Mouse (Mus musculus) myocyte (in vitro differentiated cells): ENCODE data around the gene Ccdc154.

Experiments
- MAX ChIP-seq: IDR thresholded peaks from one replicate; pipeline ENCODE4 v1.6.1; 2011; ENCODE audit warnings: low read depth, mild to moderate bottlenecking, control low read depth
- MYOD1 ChIP-seq, 3 experiments: IDR thresholded peaks; one replicate each; pipeline ENCODE4 v1.6.1; 2011; ENCODE audit warnings: control low read depth in 2 of 3, low read depth in 2 of 3, mild to moderate bottlenecking in 2 of 3, moderate library complexity in 1 of 3; ENCODE audit not compliant: insufficient read length in 2 of 3, control insufficient read depth in 1 of 3
- POLR2A ChIP-seq: IDR thresholded peaks from one replicate; pipeline ENCODE4 v1.6.1; 2011; ENCODE audit warnings: low read depth, mild to moderate bottlenecking, control low read depth, moderate library complexity; ENCODE audit not compliant: insufficient read length

DNA sequence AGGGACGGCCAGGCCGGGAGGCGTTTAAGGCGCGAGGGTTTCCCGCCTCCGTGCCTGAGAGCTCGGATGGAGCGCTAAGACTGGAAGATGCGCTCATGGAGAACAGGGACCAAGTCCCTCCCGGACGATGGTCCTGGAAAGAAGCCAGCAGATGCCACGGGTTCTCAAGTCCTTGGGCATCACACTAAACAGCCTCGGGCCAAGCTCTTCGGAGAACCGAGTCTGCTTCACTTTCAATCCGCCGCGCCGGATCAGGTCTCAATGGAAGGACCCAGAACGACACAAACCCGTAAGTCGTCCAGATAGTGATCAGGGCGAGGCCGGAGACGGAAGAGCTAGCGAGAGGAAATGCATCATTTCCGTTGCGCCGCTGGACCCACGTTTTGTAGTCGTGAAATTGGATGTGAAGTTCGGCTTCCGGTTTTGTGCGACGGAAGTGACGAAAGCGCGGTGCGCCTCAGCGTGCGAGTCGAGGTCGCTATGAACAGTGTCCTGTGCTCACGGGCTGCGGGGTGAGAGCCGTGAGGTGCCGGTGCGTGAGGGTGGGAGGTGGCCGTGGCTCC, 21.9 kb downstream of the Ccdc154 start, which contains the start of gene BC003965:
- TF ChIP-seq POLR2A (peak; percentile 91), MAX (peak; percentile 96), MYOD1 (IDR thresholded peaks at IDR 0.05; ENCODE audit: control insufficient read depth in 1 of 3, insufficient read length in 2 of 3, low read depth in 2 of 3) (peak in 1 of 3 experiments; percentile 21)
